8 mouse cellular contexts compared by ENCODE assay signal in genomic region chr7:45052862-45053116, GRCm38 (mm10). TPM values are rescaled to one million over a fixed set of nuclear protein-coding genes. Genes with fewer than 3 reads are reported as not detected.
DNase-seq lines count a peak whose midpoint lies in the region; ATAC-seq and TF ChIP-seq lines count a peak whose summit lies in the region.

TSS of gene Prr12 (minus strand) at chr7:45052881.

- intact Hi-C loops in gastrocnemius, postnatal 36 days (cut with DNase I): loop anchor here (2.0 kb wide), 1 partner anchor 34 kb away; no protein-coding TSS in a partner anchor

- peaks cover 17% of the 10 kb centered on the region for H3K4me1 ChIP-seq in kidney, embryonic 16.5 days (ENCODE audit: insufficient read depth, low read length)
- H3K4me1 ChIP-seq in midbrain, postnatal 0 days (ENCODE audit: insufficient read depth, low read length): peaks cover 4% of the 10 kb centered on the region; the same call in 1 of the 2 replicates

- H3K27ac ChIP-seq in kidney, embryonic 16.5 days (ENCODE audit: low read length): peak within 1 kb of the TSS; percentile 100
- H3K27ac ChIP-seq in midbrain, postnatal 0 days (ENCODE audit: low read depth, low read length): peak within 1 kb of the TSS; percentile 99

- peak within 1 kb of the TSS; percentile 98 for H3K4me2 ChIP-seq in kidney, embryonic 16.5 days (replicated peaks; ENCODE audit: low read depth, low read length)
- H3K4me2 ChIP-seq in midbrain, postnatal 0 days (ENCODE audit: low read depth, low read length, poor library complexity, severe bottlenecking): peak within 1 kb of the TSS; percentile 93

- H3K27me3 ChIP-seq in kidney, embryonic 16.5 days (ENCODE audit: insufficient read depth, low read length): no peaks in the 10 kb centered on the region
- H3K27me3 ChIP-seq in midbrain, postnatal 0 days (ENCODE audit: insufficient read depth, low read length): no peaks in the 10 kb centered on the region

- H3K4me3 ChIP-seq in kidney, embryonic 16.5 days (ENCODE audit: low read length): peak within 1 kb of the TSS; percentile 86
- H3K4me3 ChIP-seq in midbrain, postnatal 0 days (ENCODE audit: low read depth, low read length): peak within 1 kb of the TSS; percentile 81

- no peak for DNase-seq in kidney, postnatal 4 days
- no peak for DNase-seq in adrenal gland, postnatal 36 days
- no peak for DNase-seq in gastrocnemius, postnatal 36 days
- no peak for DNase-seq in layer of hippocampus, postnatal 36 days
- DNase-seq in midbrain, postnatal 0 days (ENCODE audit: low spot score): peak; percentile 63
- no peak for DNase-seq in thymus, postnatal 10 days (ENCODE audit: low spot score in 2 of 2)
- no peak for DNase-seq in cerebellum, adult 18-20 months

- H3K36me3 ChIP-seq in kidney, embryonic 16.5 days (ENCODE audit: insufficient read depth, low read length): peaks cover 29% of the 10 kb centered on the region
- H3K36me3 ChIP-seq in midbrain, postnatal 0 days (ENCODE audit: insufficient read depth, low read length): peaks cover 24% of the 10 kb centered on the region

- no peaks in the 10 kb centered on the region for H3K9me3 ChIP-seq in kidney, embryonic 16.5 days (ENCODE audit: low read length)
- H3K9me3 ChIP-seq in midbrain, postnatal 0 days (ENCODE audit: low read length): no peaks in the 10 kb centered on the region

- TF ChIP-seq CTCF in midbrain, postnatal 0 days (IDR thresholded peaks at IDR 0.05): no peak

- ATAC-seq in kidney, embryonic 16.5 days (ENCODE audit: low FRiP score, low TSS enrichment): no peak
- ATAC-seq in midbrain, postnatal 0 days (ENCODE audit: low FRiP score): 0 out of 2 replicates have a peak, but pooled peaks have one; percentile 5

- WGBS in kidney, embryonic 16.5 days: 0% methylated on average over 5 of the region's 18 CpGs
- WGBS in midbrain, postnatal 0 days: under 1% methylated on average over 15 of the region's 18 CpGs

- peak within 1 kb of the TSS; percentile 95 for H3K9ac ChIP-seq in kidney, embryonic 16.5 days (replicated peaks; ENCODE audit: low read length)
- H3K9ac ChIP-seq in midbrain, postnatal 0 days (replicated peaks; ENCODE audit: low read length, poor library complexity, severe bottlenecking): peak within 1 kb of the TSS; percentile 96

RNA-seq across cellular contexts. Expression of gene Prr12, which starts in this region (rescaled TPM):
- polyA plus RNA-seq in kidney, embryonic 16.5 days (2015; fragmentation: Nextera tagmentation; extraction: Ambion mirVana): 12.9 and 13.8 TPM in 2 replicates
- 10 to 100 TPM; 47.7 to 59.7 TPM for total RNA-seq in adrenal gland, postnatal 36 days (2021)
- total RNA-seq in gastrocnemius, postnatal 36 days (2021): 10 to 100 TPM; 11.3 to 14.1 TPM
- total RNA-seq in layer of hippocampus, postnatal 36 days (2021): 10 to 100 TPM; 74.3 to 75.3 TPM
- 17.4 and 17.9 TPM in 2 replicates for total RNA-seq in midbrain, postnatal 0 days (2014; rRNA removed)
- 8.8 and 9.2 TPM in 2 replicates for polyA plus RNA-seq in midbrain, postnatal 0 days (2015; fragmentation: Nextera tagmentation; extraction: Ambion mirVana)
